Mouse (Mus musculus): ENCODE measurements around the gene Prrt2.

- TF ChIP-seq GATA1 (IDR thresholded peaks at IDR 0.05; ENCODE audit: borderline replicate concordance, low read length) (no peak), FLI1 (IDR thresholded peaks at IDR 0.05; ENCODE audit: low read length) (no peak)
These were observed 8.2 kb downstream of the Prrt2 start for GRCm38 (mm10) chr7:127012845-127013244.

All from megakaryocyte, embryonic 14.5 days (primary cell).